Mouse (Mus musculus) left cerebral cortex, adult 8-10 months (tissue): ENCODE data around the gene Thbs4. TPM values are rescaled to one million over a fixed set of nuclear protein-coding genes. Genes with fewer than 3 reads are reported as not detected.

Experiments
- DNase-seq, 2 experiments: peaks; one replicate each; pipeline ENCODE4 v3.0.0; 2022; ENCODE audit warnings: low spot score in 2 of 2
- total RNA-seq, 4 experiments: library from RNA; stranded (reverse); gene quantifications; 2 replicates each; pipeline ENCODE4 v1.2.4; 2022

The Thbs4 gene
- 10 to 100 TPM; 11.1 to 16.7 (median 13.9) TPM for total RNA-seq

DNA sequence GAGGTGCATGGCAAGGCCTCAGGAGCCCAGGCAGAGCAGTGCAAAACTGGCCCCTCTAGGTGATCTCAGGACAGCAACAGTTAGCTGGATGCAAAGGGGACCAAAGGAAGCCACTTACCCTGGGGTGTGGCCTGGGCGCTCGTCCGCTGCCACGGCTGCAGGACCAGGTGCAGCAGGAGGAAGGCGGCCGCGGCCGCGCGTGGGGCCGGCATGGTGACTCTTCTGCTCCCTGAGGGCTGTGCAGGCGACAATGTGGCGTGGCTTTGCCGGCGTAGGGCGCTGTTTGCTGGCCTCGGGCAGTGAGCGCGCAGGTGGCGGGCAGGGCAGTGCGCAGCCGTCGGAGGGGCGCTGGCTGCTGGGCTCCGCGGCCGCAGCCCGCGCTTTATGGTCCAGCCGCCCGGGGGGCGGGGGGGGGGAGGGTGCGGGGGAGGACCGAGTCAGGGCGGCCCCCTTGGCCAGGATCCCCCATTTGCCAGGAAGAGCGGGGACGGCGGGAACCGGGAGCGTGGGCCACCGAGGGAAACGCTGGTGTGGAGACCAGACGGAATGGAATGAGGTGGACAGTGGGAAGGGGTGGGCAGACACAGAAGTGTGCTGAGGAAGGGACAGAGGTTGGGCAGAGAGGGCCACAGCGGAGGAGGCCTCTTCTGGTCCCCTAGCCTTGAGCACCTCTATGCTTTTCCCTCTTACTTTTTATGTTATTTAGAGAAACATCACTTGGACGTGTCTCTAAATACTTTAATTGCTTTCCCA, at the start of gene Thbs4:
Gene Thbs4 (minus strand): TSS at position 357 of the 753 bp plus-strand sequence.
- DNase-seq: no peak

DNA sequence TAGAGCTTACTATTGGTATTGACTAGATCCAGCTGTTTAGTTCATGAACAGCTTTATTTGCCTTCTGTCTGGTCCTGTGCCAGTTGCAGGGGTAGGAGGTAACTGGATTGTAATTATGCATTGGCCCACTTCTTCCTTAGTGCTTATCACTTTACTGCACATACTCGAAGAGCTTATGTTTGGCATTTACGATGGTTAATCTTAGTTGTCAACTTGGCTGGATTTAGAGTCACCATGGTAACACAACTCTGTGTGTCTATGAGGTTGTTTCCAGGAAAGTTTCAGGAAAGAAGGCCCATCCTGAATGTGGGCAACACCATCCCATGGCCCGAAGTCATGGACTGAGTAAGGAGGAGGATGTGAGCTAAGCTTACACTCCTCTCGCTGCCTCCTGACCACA, 38.5 kb upstream of the Thbs4 start:
- no peak for DNase-seq

DNA sequence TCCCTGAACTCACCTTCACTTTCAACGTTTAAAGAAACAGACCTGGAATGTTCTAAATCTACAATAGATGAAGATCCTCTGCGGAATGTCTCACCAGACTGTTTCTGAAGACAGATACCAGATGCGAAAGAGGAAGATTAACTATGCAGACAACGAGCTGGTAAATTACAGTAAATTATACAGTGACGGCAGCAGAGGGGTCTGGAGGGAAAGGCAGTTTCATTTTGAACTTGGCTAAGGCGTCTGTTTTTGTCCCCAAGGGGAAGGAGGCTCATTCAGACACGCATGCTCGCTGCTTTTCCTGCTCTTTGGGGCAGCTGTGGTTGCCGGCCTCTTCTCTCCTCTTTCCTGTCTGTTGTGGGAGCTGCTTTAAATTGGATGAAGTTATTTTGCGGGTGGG, 34.2 kb upstream of the Thbs4 start:
- no peak for DNase-seq

DNA sequence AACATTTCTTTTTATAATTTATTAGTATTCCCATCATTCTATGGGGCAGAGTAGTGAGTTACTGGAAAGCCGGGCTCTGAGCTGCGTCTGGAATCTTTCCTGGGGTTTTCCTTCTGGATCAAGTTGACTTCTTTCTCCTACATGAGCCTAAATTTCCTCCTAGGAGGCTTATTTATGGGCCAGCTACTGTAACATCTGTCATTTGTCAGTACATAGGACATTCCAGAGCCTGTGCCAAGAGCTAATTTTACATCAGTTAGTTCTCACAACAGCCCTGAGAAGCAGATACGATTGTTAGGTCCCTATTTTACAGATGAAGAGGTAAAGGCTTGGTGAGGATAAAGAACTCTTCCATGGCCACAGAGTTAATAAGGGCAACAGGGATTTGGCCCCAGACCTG, 22.7 kb upstream of the Thbs4 start:
- no peak for DNase-seq

DNA sequence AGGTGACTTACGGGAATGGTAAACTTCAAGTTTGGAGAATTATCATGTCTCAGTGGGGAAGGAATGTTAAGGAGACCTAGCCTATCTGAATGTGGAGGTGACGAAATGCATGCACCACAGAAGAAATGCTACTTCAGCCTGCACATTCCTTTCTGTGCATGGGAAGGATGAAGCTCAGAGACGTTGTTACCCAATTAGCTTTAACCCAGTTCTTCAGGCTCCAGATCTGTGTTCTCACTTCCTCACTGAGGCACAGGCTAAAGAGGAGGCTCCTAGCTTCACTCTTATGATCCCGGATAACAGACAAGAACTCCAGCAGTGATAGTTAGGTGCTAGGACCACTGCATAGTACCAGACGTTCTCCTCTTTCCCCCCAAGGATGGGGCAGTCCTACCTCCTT, 21.7 kb upstream of the Thbs4 start:
- DNase-seq: no peak

DNA sequence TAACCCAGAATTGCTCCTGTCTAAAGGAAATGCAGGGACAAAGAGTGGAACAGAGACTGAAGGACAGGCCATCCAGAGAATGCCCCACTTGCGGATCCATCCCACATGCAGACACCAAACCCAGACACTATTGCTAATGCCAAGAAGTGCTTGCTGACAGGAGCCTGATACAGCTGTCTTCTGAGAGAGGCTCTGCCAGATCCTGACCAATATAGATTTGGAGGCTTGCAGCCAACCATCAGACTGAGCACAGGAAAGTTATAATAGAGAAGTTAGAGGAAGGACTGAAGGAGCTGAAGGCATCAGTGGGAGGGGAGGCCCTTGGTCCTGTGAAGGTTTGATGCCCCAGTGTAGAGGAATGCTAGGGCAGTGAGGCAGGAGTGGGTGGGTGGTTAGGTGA, 16.0 kb upstream of the Thbs4 start:
- peak in 1 of 2 experiments; percentile 33 for DNase-seq

DNA sequence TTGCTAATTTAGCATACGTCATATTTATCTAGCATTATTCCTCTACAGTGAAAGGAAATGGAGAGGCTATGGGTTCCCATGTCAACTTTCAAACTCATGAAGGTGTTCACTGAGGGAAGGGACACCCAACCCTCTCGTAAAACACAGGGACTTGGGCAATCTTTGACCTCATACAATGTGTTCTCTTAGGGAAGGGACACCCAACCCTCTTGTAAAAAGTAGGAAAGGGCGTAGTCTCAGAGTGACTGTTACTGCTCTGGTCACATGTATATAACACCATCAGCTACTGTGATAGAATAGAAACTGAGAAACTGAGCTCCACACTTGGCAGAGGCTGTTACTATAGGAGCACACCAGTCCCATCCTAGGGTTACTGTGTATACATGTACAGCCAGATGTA, 13.2 kb upstream of the Thbs4 start:
- no peak for DNase-seq

DNA sequence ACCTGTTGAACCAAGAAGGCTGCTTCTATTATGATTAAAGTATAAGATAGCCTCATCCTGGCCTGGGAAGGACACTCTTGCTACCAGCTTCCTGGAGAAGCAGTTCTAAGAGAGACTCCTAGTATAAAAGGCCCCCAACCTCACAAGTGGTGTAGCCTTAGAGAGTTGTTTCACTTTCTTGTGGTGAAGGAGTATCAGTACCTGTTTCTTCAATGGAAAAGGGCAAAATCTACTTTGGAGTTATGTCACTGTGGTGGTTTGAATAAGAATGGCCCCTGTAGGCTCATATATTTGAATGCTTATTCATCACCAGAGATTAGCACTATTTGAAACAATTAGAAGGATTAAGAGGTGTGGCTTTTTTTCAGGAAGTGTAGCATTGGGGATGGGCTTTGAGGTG, 12.2 kb upstream of the Thbs4 start:
- no peak for DNase-seq

DNA sequence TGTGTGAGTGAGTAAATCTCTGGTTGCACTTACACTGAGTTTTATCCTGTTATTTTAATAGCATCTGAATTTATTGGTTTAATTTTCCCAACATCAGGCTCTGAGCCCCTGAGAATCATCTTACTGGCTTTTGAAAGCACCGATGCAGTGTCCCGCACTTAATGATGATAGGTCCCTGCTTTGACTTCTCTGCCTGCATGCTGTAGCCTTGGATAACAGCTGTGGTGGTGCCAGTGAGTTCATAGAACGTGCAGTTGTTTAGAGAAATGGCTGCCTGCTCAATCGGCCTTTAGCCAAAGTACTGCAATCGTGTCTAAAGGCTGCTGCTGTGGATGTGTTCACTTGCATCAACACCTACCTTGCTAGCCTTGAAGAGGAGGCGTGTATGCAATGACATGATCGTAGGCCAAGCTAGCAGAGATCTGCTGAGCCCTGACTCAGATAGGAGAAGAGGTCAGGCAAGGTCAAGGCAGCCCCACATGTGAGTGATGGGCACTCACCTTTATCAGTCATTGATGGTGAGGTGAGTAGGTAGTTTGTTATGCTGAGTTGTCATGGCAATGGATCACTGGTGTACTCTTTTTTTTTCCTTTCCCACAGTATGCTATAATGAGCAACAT, 4.8 kb upstream of the Thbs4 start:
- DNase-seq: peak in 1 of 2 experiments; percentile 26

DNA sequence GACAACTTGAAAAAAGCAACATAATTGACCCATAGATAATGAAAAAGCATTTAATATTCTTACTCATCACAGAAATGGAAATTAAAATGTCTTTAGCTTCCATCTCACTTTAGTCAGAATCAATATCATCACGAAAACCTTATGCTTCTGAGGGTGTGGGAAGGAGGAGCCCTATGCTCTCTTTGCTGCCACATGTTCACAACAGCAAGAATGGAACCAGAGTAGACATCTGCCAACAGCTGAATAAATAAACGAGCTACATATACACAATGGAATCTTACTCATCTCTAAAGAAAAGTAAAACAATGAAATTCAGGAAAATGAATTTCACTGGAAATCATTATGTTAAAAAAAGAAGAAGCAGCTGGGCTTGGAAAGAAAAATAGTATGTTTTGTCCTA, 4.2 kb upstream of the Thbs4 start:
- no peak for DNase-seq

DNA sequence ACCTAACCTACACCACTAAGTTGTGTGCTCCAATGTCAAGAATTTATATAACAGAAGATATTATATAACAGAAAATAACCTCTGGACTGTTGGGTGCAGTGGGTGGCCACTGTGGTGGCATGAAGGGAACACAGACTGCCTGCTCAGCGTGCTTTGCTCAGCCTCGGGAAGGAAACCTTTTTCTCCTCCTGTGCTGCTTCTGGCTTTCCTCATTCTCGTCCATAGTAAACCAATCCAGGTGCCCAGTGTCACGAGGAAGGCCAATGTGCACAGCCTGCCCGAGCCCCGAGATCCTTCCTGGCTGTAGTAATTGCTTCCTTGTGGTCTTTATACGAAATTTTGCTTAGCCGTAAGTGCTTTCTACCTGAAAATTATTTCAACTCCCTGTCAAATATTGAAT, 982 bp downstream of the Thbs4 start:
- no peak for DNase-seq

DNA sequence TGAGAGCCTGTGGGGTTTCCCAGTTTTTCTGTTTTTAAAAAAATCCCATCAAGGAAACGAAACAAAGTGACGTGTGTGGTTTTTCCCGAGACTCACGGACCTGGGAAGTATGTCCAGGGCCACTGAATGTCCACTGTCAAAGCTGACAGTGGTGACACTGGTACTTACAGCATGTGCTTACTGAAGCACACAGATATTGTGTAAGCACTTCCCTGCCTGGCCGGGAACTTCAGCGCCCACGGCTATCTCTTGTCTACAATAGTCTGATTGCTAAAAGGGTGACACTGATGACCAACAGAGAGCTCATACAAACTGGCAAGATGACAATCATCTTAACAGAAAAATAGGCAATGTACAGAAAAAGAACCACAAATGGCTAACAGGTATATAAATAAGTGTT, 3.1 kb downstream of the Thbs4 start:
- no peak for DNase-seq

DNA sequence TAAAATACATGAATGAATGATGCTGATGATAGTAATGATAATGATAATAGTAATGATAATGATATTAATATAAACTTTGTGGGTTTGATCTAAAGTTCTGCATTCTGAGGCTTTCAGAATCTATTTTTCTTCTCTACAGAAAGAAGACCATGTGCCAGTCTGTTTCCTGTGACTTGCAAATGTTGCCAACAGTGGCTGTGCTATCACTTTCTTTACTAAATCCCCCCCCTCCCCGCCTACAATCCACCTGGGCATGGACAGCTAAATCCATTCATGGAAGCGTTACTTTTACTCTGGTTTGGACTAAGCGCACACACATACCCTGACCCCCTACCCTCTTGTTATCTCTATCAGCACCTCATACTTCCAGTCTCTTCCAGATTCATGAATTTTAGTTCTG, 10.3 kb downstream of the Thbs4 start:
- DNase-seq: no peak

DNA sequence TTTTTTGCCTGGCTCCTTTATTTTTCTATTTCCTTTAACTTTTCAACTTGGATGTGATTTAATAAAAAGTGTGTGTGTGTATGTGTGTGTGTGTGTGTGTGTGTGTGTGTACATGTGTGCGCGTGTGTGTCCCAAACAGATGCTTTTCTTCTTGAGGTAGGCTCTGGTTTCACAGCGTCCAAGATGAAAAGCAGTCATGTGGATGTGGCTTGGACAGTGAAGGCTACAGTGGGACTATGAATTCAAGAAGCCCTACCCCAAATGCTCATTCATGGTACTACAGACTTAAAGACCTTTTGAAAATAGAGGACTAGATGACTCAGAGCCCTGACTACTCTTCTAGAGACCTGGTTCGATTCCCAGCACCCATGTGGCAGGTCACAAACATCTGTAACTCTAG, 11.1 kb downstream of the Thbs4 start:
- DNase-seq: no peak

DNA sequence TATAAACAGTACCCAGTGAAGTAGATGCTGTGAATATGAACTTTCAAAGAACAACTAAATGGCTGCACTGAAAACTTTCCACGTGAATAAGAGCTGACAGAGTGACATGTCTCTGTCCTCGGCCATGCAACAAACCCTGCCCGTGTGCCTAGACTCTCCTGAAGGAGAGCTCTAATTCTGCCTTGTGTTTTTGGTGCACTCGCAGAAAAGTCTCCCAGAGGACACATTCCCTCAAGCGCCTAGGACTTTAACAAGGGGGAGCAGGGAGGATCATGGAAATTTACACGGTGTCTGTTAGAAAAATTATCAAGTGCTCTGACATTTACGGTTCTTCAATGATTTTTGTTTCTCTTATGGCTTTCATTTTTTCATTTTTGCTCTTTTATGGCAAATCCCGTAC, 13.7 kb downstream of the Thbs4 start:
- DNase-seq: no peak

DNA sequence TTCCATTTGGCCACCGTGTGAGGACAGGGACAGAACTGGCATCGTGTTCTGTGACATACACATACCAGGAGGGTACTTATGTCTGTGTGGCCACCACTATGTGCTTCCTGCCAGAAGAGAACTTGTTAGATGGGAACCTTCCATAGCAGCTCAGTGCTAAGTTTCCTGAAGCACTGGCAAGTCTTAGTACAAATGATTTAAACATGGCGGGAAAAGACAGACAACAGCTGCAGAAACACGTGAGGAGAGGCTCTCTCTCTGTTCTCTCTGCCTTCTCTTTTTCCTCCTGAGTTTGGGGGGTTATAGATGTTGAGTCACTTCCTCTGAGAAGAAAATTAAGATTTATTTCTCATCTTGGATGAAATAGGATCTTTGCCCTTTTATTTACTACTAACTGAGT, 14.5 kb downstream of the Thbs4 start:
- DNase-seq: no peak

DNA sequence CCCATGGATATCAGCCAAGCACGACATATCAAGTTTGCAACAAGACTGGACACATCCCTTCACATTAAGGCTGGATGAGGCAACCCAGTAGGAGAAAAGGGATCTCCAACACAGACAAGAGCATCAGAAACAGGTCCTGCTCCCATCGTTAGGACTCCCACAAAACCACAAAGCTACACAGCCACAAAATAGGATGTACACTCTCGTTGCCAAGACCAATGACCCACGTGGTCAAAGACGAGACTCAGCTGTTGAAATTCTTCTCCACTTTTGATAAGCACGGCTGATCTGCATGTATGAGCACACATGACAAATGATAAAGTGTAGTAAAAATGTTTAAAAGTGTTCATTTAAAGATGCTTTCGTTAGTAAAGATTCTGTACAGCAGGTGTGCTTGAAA, 16.0 kb downstream of the Thbs4 start:
- no peak for DNase-seq

DNA sequence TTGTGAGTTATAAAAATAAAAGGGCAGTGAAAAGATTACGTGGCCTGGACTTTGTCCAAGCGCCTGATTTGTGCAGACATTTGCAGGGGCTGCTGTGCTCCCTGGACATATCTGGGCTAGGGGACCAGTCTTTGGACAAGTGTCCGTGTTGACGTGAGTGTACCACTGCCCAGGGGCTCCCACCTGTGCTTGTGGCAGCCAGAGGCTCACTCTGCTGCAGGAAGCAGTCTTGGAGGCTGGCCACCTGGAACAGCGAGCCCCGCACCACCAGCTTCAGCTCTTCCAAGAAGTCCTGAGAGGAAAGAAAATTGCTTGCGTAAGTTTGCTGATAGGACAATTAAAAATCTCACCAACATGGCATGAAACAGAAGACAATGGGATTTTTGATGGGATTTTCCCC, 18.7 kb downstream of the Thbs4 start:
- DNase-seq: no peak

DNA sequence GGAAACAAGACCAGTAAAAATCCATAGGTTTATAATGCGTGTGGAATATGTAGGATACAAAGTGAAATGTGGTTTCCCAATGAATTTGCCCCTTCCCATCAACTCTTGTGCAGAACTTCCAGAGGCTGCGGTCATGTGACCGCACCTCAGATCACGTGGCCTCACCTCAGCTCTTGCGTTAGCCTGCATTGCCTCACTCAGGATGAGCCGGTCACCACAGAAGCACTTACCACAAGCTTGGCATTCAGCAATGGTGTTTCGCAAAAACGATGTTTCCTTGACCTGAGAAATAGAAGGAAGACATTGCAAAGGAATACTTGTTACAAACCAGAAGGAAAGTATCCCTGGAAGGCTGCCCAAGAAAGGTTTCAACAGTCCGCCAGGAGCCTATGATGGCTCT, 19.7 kb downstream of the Thbs4 start:
- DNase-seq: no peak

DNA sequence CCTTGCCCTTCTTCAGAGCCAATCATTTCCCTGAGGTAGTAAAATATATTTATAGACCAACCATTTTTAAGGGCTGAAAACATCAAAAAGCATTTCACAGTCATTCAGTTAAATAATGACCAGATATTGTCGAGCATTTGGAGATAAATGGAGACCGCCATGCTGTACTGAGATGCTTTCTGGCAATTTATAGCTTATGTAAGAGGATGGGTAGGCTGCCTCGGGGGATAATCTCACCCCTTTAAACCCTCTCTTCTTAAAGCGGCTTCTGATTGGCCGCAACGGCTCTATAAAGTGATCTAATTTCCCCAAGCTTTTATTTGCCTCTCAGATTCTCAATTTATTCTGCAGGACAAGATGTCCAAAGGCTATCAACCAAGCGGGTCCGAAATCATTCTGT, 22.1 kb downstream of the Thbs4 start:
- no peak for DNase-seq

DNA sequence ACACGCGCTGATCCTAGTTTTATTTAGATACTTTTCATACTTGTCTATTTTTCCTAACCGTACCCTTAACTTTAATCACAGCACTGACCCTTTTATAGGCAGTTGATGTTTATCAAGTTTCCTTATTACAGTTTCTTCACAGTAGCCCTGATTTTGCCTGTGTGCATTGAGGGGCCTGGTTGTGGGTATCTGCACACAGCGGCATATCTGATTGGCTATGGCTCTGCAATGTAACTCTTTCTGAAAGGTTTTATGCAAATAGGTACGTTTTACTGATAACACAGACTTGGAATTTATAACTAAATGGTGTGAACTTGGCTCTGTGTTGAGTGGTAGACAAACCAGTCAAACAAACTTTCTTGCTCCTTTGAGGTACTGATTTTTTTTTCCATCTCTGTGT, 23.1 kb downstream of the Thbs4 start:
- DNase-seq: no peak

DNA sequence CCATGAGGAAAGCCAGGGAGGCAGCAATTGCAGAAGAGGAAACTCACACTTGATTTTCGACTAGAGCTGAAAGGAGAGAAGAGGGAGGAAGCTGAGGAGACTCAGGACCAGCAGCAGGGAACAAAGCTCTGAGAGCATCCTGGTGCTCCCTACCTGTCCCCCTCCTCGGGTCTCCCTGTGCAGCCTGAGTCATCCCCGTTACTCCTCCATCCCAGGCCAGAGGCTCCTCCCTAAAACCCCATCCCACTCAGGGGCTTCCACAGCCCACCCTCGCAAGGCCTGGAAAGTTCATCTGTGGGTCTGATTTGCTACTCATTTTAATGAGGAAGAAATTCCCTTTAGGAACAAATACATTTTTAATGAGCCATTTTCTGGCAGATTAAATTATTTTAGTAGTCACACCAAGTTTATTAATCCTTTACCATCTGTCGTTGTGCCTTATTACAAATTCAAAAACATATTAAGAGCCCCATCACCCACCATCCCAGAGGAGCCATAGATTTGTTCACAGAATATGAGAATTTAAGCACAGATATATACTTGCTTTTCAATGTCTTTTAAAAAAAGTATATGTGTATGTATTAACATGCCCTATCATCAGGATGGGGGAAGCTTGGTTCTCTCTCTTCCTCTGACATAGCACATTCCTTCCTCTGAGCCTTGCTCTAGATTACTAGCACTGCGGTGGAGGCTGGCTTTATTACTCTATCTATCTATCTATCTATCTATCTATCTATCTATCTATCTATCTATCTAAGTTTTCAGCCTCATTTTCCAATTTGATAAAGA, 29.0 kb downstream of the Thbs4 start:
- no peak for DNase-seq

DNA sequence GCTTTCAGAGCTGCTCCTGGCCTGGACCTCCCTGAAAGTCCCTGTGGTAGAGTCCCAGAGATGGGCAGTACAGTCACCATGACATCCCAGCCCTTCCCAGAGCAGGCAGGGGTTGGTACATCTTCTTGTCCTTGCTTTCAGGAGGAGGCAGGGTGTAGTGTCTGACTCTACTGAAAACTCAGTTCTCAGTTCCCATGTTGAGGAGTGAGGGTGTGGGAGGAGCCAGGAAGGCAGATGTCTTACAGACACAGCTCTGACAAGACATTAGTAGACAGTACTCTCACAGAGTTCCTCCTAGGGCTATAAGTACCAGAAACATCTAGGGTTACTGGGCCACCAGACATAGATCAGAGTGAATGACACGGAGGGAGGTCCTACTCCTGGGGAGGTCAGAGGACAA, 32.3 kb downstream of the Thbs4 start:
- DNase-seq: no peak
